Mouse (Mus musculus) layer of hippocampus, postnatal 14 days (tissue): ENCODE measurements around the gene Apol7e. TPM values are rescaled to one million over a fixed set of nuclear protein-coding genes. Genes with fewer than 3 reads are reported as not detected.
"Not testable (repeated sequence)": the region's sequence is repeated elsewhere in the genome, so short reads cannot be mapped to it uniquely, and the experiment has no call there.

Experiments
- DNase-seq, 2 experiments: peaks; one replicate each; pipeline ENCODE4 v3.0.0; 2021 to 2022; ENCODE audit warnings: low spot score in 2 of 2, mixed read lengths in 1 of 2
- total RNA-seq, 2 experiments: library from RNA; stranded (reverse); gene quantifications; 2 replicates each; pipeline ENCODE4 v1.2.3; 2021

Apol7e gene
- total RNA-seq, 2 experiments from 2014 or later = not detected

- no peak for DNase-seq
Observed at GRCm38 (mm10) chr15:77740511-77741297, 42.0 kb downstream of the Apol7e start.

GRCm38 (mm10) chr15:77741556-77741955, 42.9 kb downstream of the Apol7e start:
- DNase-seq = not testable (repeated sequence)

GRCm38 (mm10) chr15:77744632-77745031, 46.0 kb downstream of the Apol7e start:
- no peak for DNase-seq

- no peak for DNase-seq
Observed at GRCm38 (mm10) chr15:77745081-77745480, 46.4 kb downstream of the Apol7e start.

GRCm38 (mm10) chr15:77746326-77746725, 47.7 kb downstream of the Apol7e start:
- no peak for DNase-seq

- no peak for DNase-seq
Observed at GRCm38 (mm10) chr15:77748414-77748813, 49.8 kb downstream of the Apol7e start.

GRCm38 (mm10) chr15:77749717-77750116, 51.1 kb downstream of the Apol7e start:
- DNase-seq = no peak

GRCm38 (mm10) chr15:77750461-77750860, 51.8 kb downstream of the Apol7e start:
- DNase-seq = no peak

- no peak for DNase-seq
Observed at GRCm38 (mm10) chr15:77752443-77752842, 53.8 kb downstream of the Apol7e start.

GRCm38 (mm10) chr15:77755132-77755531, 56.5 kb downstream of the Apol7e start:
- no peak for DNase-seq

- DNase-seq = no peak
Observed at GRCm38 (mm10) chr15:77756081-77756480, 57.4 kb downstream of the Apol7e start.

GRCm38 (mm10) chr15:77756848-77757247, 58.2 kb downstream of the Apol7e start, which contains the start of gene Apol8:
Apol8 (minus strand) TSS chr15:77757003.
- DNase-seq = peak; percentile 59 to 60

GRCm38 (mm10) chr15:77757586-77758226, 59.0 kb downstream of the Apol7e start:
- DNase-seq = no peak

- DNase-seq = no peak
Observed at GRCm38 (mm10) chr15:77760037-77760436, 61.4 kb downstream of the Apol7e start.

- no peak for DNase-seq
Observed at GRCm38 (mm10) chr15:77761083-77761482, 62.4 kb downstream of the Apol7e start.

- no peak for DNase-seq
Observed at GRCm38 (mm10) chr15:77761561-77762380, 63.1 kb downstream of the Apol7e start.

- DNase-seq = no peak
Observed at GRCm38 (mm10) chr15:77763050-77763449, 64.4 kb downstream of the Apol7e start.

GRCm38 (mm10) chr15:77763702-77764101, 65.0 kb downstream of the Apol7e start:
- no peak for DNase-seq

- DNase-seq = no peak
Observed at GRCm38 (mm10) chr15:77764391-77765006, 65.8 kb downstream of the Apol7e start.

- DNase-seq = no peak
Observed at GRCm38 (mm10) chr15:77765484-77766093, 66.9 kb downstream of the Apol7e start.

- no peak for DNase-seq
Observed at GRCm38 (mm10) chr15:77766981-77767380, 68.3 kb downstream of the Apol7e start.
